Mouse (Mus musculus): ENCODE results near the gene Sin3a. TPM values are rescaled to one million over a fixed set of nuclear protein-coding genes. Genes with fewer than 3 reads are reported as not detected.

Sin3a gene
- polyA plus RNA-seq, 1 experiment: 37.1 TPM

DNA sequence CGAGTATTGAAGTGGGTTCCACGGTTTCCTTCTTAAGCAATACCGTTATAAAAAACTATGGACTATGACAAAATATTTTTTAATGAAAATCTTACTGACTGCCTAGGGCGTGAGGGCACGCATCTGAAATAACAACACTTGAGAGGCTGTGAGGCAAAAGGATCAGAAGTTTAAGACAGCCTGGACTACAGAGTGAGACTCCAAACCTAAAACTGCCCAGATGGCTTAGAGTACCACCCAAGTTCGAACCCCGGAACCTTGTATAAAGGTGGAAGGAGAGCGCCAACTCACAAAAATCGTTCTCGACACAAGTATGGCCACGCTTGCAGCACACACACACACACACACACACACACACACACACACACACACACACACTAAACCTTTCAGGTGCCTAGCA is 86.7 kb downstream of the Sin3a start:
- H3K27ac ChIP-seq (ENCODE audit: insufficient read depth, low read depth, low read length): peak overlapping the region; percentile 38
- peaks cover 15% of the 10 kb centered on the region for H3K4me1 ChIP-seq (ENCODE audit: control insufficient read depth, insufficient read depth, low read length)
- H3K4me3 ChIP-seq (ENCODE audit: insufficient read depth, low read length): peak overlapping the region; percentile 74
- TF ChIP-seq CTCF (IDR thresholded peaks at IDR 0.05; ENCODE audit: low read depth, low read length) (no peak), POLR2A (IDR thresholded peaks at IDR 0.05; ENCODE audit: borderline replicate concordance, low read depth, low read length) (no peak)

DNA sequence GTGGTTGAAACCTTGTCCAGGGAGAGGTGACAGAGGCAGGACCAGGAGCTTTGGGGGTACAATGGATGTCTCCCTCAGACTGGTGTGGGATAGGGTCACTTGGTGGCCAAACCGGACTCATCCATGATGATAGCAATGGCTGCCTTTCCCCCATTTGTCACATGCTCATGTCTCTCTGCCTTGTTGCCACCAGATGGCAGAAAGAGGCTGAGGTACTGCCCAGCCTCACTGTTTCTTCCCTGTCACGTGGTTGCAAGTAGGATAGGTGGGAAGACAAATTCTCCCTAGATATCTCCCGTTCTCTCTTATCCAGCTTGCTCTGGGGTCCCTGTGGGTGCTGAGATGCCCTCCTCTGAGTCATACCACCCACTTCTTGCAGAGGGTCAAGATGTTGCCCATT is 90.7 kb downstream of the Sin3a start:
- no peak overlapping the region for H3K4me3 ChIP-seq (ENCODE audit: insufficient read depth, low read length)
- TF ChIP-seq CTCF (IDR thresholded peaks at IDR 0.05; ENCODE audit: low read depth, low read length) (peak; percentile 60), POLR2A (IDR thresholded peaks at IDR 0.05; ENCODE audit: borderline replicate concordance, low read depth, low read length) (no peak)

DNA sequence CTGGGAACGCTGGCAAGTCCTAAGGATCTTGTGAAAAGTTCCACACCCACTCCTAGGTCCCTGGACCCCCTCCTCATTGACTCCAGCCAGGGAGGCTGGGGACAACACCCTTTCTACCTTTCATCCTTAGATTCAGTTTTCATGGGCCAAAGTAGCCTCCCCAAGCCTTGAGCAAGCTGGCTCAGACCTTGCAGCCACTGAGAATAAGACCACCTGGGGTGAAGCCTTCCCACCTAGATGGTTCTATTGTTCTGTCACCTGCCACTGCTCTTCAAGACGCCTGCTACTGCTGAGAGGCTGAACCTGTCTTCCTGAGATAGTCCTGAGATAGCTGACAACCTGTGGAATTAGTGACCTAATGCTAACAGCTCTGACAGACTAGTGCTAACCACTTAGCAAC is 91.3 kb downstream of the Sin3a start:
- Histone ChIP-seq H3K4me1 (ENCODE audit: control insufficient read depth, insufficient read depth, low read length) (peaks cover 8% of the 10 kb centered on the region), H3K27ac (ENCODE audit: insufficient read depth, low read depth, low read length) (no peak overlapping the region), H3K4me3 (ENCODE audit: insufficient read depth, low read length) (no peak overlapping the region)
- TF ChIP-seq CTCF (IDR thresholded peaks at IDR 0.05; ENCODE audit: low read depth, low read length) (no peak), POLR2A (IDR thresholded peaks at IDR 0.05; ENCODE audit: borderline replicate concordance, low read depth, low read length) (no peak)

More for the DNA sequence above, 90.7 kb downstream of the Sin3a start:
- Histone ChIP-seq H3K27ac (ENCODE audit: insufficient read depth, low read depth, low read length) (no peak overlapping the region), H3K4me1 (ENCODE audit: control insufficient read depth, insufficient read depth, low read length) (peaks cover 6% of the 10 kb centered on the region)

DNA sequence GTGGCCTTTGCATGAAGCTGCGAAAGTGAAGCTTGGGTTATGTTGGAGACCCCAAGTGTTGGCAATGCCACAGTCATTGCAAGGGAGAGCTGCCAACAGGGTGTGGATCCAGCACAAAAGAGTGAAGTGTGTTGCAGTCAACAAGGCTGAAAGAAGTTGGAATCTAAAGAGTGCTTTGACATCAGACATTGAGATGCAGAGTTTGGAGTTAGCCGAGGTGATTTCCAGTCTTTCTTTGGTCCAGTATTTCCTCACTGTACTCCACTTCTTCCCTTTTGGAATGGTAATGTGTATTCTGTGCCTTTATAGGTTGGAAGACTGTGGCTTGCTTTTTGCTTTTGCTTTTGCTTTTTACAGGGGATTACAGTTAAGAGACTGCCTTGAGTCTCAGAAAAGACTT is 94.3 kb downstream of the Sin3a start:
- H3K4me1 ChIP-seq (ENCODE audit: control insufficient read depth, insufficient read depth, low read length): peaks cover 8% of the 10 kb centered on the region
- H3K27ac ChIP-seq (ENCODE audit: insufficient read depth, low read depth, low read length): no peak overlapping the region
- H3K4me3 ChIP-seq (ENCODE audit: insufficient read depth, low read length): no peak overlapping the region
- TF ChIP-seq CTCF (IDR thresholded peaks at IDR 0.05; ENCODE audit: low read depth, low read length): no peak
- no peak for TF ChIP-seq POLR2A (IDR thresholded peaks at IDR 0.05; ENCODE audit: borderline replicate concordance, low read depth, low read length)

DNA sequence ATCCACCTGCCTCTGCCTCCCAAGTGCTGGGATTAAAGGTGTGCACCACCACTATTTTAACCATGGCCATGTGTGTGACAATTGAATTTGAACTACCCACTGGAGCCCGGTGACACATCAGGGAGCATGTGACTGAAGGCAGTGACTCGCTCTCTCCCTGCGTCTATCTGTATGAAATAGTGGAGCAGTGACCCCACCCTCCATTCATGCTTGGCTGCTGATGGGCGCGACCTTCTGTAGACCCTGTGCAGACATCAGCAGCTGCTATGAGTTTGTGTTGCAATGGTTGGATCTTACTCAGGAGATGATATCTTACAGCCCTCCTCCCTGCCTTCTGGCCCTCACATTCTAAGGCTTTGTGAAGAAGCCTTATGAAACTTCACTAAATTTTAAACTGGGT is 96.6 kb downstream of the Sin3a start:
- H3K4me1 ChIP-seq (ENCODE audit: control insufficient read depth, insufficient read depth, low read length): peaks cover 8% of the 10 kb centered on the region
- TF ChIP-seq POLR2A (IDR thresholded peaks at IDR 0.05; ENCODE audit: borderline replicate concordance, low read depth, low read length): no peak
- TF ChIP-seq CTCF (IDR thresholded peaks at IDR 0.05; ENCODE audit: low read depth, low read length): no peak
- no peak overlapping the region for H3K4me3 ChIP-seq (ENCODE audit: insufficient read depth, low read length)
- H3K27ac ChIP-seq (ENCODE audit: insufficient read depth, low read depth, low read length): no peak overlapping the region

Other genes with a start within 250 kb of the Sin3a start
- gene Odf3l1, start 207.4 kb upstream of the Sin3a start, polyA plus RNA-seq (2012; ENCODE audit: insufficient read depth, insufficient read length, missing spikeins): not detected in 2 replicates
- gene Cspg4, start 207.0 kb upstream of the Sin3a start, polyA plus RNA-seq (2012; ENCODE audit: insufficient read depth, insufficient read length, missing spikeins): 0.32 and 0.67 TPM in 2 replicates
- gene Snx33, start 143.7 kb upstream of the Sin3a start, polyA plus RNA-seq (2012; ENCODE audit: insufficient read depth, insufficient read length, missing spikeins): 10.8 and 12.5 TPM in 2 replicates
- 62.4 and 64.1 TPM in 2 replicates for gene Imp3, start 134.6 kb upstream of the Sin3a start, polyA plus RNA-seq (2012; ENCODE audit: insufficient read depth, insufficient read length, missing spikeins)
- 5.2 and 8.1 TPM in 2 replicates for gene Snupn, start 121.2 kb upstream of the Sin3a start, polyA plus RNA-seq (2012; ENCODE audit: insufficient read depth, insufficient read length, missing spikeins)
- gene Ptpn9, start 77.1 kb upstream of the Sin3a start, polyA plus RNA-seq (2012; ENCODE audit: insufficient read depth, insufficient read length, missing spikeins): 15.6 and 18.5 TPM in 2 replicates
- 83.8 and 117 TPM in 2 replicates for gene Man2c1, start 58.6 kb downstream of the Sin3a start, polyA plus RNA-seq (2012; ENCODE audit: insufficient read depth, insufficient read length, missing spikeins)
- gene Neil1, start 76.3 kb downstream of the Sin3a start, polyA plus RNA-seq (2012; ENCODE audit: insufficient read depth, insufficient read length, missing spikeins): 11.0 and 12.5 TPM in 2 replicates
- gene Commd4, start 86.3 kb downstream of the Sin3a start, polyA plus RNA-seq (2012; ENCODE audit: insufficient read depth, insufficient read length, missing spikeins): 67.7 and 71.5 TPM in 2 replicates
- gene Trcg1, start 164.5 kb downstream of the Sin3a start, polyA plus RNA-seq (2012; ENCODE audit: insufficient read depth, insufficient read length, missing spikeins): not detected in 2 replicates
- 16.3 and 17.5 TPM in 2 replicates for gene 1700017B05Rik, start 190.6 kb downstream of the Sin3a start, polyA plus RNA-seq (2012; ENCODE audit: insufficient read depth, insufficient read length, missing spikeins)

Data from bone marrow macrophage, adult 2 months (primary cell).